Mouse (Mus musculus): Measurements from ENCODE around the gene Ccdc78. TPM values are rescaled to one million over a fixed set of nuclear protein-coding genes. Genes with fewer than 3 reads are reported as not detected.

Gene Ccdc78
- total RNA-seq, 1 experiment = 0.22 TPM

DNA sequence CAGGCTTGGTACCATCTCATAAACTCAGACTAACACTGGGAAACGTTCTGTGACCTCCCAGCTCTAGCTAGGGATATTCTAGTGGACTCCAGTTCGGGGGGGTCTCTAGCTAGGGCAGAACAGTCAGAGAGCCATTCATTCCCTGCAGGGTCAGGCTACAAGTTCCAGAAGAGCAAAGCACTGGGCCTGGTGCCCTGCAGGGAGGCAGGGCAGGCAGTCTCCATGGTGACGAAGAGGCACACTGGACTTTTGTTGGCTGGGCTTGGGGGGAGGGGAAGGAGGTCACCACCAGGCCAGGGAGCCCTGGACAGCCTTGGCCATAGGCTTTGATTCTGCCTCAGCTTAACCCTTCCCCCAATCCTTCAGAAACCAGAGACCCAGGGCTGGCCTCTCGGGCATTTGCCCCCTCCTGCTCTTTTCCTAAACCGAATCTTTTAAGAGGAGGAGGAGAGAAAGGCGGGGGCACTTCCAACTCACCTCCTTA is 9.3 kb downstream of the Ccdc78 start, which contains the start of gene AC134908.4:
Gene AC134908.4, minus strand, starts transcription at position 51 of the 484 bp plus-strand sequence.
- no peak for DNase-seq (ENCODE audit: low read depth, low spot score)
- no peaks in the 10 kb centered on the region for H3K9me3 ChIP-seq (ENCODE audit: control insufficient read depth, insufficient read depth, low read depth, low read length)
- TF ChIP-seq MAFK (IDR thresholded peaks at IDR 0.05; ENCODE audit: insufficient read depth, low read depth, low read length) (no peak), ZNF384 (IDR thresholded peaks at IDR 0.05; ENCODE audit: low read depth, low read length) (no peak), HCFC1 (IDR thresholded peaks at IDR 0.05; ENCODE audit: borderline replicate concordance, insufficient read depth, low read length) (no peak), CHD2 (IDR thresholded peaks at IDR 0.05; ENCODE audit: low read depth, low read length) (no peak), ZC3H11A (IDR thresholded peaks at IDR 0.05; ENCODE audit: borderline replicate concordance, low read depth, low read length) (no peak)
- peaks cover 4% of the 10 kb centered on the region; the same call in 1 of the 2 replicates for H3K36me3 ChIP-seq (ENCODE audit: control insufficient read depth, insufficient read depth, low read length, poor library complexity, severe bottlenecking)
- H3K4me3 ChIP-seq (ENCODE audit: insufficient read depth in 1 of 2, low read depth in 1 of 2, low read length in 2 of 2, poor library complexity in 1 of 2, severe bottlenecking in 1 of 2) = peak within 1 kb of the TSS; percentile 68 to 76
- peaks cover 3 to 10% of the 10 kb centered on the region in 2 experiments; a peak in 2 of 4 replicates for H3K4me1 ChIP-seq (ENCODE audit: control insufficient read depth in 2 of 2, insufficient read depth in 2 of 2, low read length in 2 of 2, poor library complexity in 1 of 2)
- in situ Hi-C loops (cut with MboI; ENCODE audit: low sequenced_read_pairs in 2 of 2, unreplicated experiment in 2 of 2) = no loop called here
- peak within 1 kb of the TSS; percentile 60 for H3K9ac ChIP-seq (ENCODE audit: insufficient read depth, low read depth, low read length, poor library complexity, severe bottlenecking)
- H3K27ac ChIP-seq (ENCODE audit: insufficient read depth, low read depth, low read length, poor library complexity, severe bottlenecking) = no peak within 1 kb of the TSS

DNA sequence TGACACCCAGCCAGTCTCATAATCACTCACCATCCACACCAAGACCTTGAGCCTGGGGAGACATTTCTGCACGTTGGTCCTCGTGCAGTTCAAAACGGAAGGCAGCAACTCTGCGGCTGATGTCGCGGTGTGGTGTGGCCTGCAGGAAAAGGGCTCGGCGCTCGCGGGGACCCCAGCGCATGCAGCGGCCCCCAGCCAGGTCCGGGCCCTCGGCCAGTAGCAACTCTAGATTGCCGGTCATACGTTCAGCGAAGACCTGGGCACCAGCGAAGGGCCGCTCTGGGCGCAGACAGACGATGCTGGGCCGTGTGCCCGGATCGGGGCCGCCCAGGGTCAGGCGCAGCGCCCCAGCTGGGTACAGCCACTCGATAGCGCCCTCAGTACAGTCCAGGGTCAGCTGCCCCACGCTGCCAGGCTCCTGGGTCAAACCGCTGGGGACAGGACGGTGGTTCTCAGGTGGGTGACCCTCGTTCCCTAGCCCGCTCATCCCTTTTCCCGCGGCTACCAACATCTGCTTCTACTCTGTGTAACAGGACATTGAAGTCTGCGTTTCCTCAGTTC is 9.9 kb downstream of the Ccdc78 start:
- peaks cover 3 to 9% of the 10 kb centered on the region in 2 experiments; a peak in 2 of 4 replicates for H3K4me1 ChIP-seq (ENCODE audit: control insufficient read depth in 2 of 2, insufficient read depth in 2 of 2, low read length in 2 of 2, poor library complexity in 1 of 2)
- in situ Hi-C loops (cut with MboI; ENCODE audit: low sequenced_read_pairs in 2 of 2, unreplicated experiment in 2 of 2) = no loop called here
- H3K9me3 ChIP-seq (ENCODE audit: control insufficient read depth, insufficient read depth, low read depth, low read length) = no peaks in the 10 kb centered on the region
- no peak for DNase-seq (ENCODE audit: low read depth, low spot score)
- no peak overlapping the region for H3K27ac ChIP-seq (ENCODE audit: insufficient read depth, low read depth, low read length, poor library complexity, severe bottlenecking)
- H3K36me3 ChIP-seq (ENCODE audit: control insufficient read depth, insufficient read depth, low read length, poor library complexity, severe bottlenecking) = peaks cover 4% of the 10 kb centered on the region; the same call in 1 of the 2 replicates
- TF ChIP-seq CHD2 (IDR thresholded peaks at IDR 0.05; ENCODE audit: low read depth, low read length) (no peak), HCFC1 (IDR thresholded peaks at IDR 0.05; ENCODE audit: borderline replicate concordance, insufficient read depth, low read length) (no peak), ZNF384 (IDR thresholded peaks at IDR 0.05; ENCODE audit: low read depth, low read length) (no peak), MAFK (IDR thresholded peaks at IDR 0.05; ENCODE audit: insufficient read depth, low read depth, low read length) (no peak), ZC3H11A (IDR thresholded peaks at IDR 0.05; ENCODE audit: borderline replicate concordance, low read depth, low read length) (no peak)
- H3K4me3 ChIP-seq (ENCODE audit: insufficient read depth in 1 of 2, low read depth in 1 of 2, low read length in 2 of 2, poor library complexity in 1 of 2, severe bottlenecking in 1 of 2) = peak overlapping the region; percentile 68 to 76
- peak overlapping the region; percentile 60 for H3K9ac ChIP-seq (ENCODE audit: insufficient read depth, low read depth, low read length, poor library complexity, severe bottlenecking)

DNA sequence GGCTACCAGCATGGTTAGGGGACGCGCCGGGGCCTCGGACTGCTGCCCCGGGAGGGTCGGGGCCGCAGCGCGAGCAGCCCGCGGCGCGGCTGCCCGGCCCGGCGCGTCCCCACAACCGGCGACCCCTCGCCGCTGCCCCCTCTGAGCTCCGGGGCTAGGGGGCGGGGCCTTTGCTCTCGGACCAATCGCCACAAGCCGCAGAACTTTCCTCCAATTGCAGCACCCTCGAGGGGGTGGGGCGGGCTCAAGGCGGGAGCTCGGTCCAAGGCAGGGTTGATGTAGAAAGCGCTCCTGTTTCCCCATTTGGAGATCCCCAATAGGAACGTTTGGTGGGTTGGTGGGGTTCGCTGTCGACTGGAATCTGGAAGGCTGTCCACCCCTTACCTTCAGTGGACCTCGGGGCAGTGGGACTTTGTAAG is 10.6 kb downstream of the Ccdc78 start, which contains the start of gene Metrn:
Gene Metrn, minus strand, starts transcription at position 186 of the 419 bp plus-strand sequence.
- TF ChIP-seq CHD2 (IDR thresholded peaks at IDR 0.05; ENCODE audit: low read depth, low read length) (no peak), MAFK (IDR thresholded peaks at IDR 0.05; ENCODE audit: insufficient read depth, low read depth, low read length) (no peak), HCFC1 (IDR thresholded peaks at IDR 0.05; ENCODE audit: borderline replicate concordance, insufficient read depth, low read length) (no peak), ZC3H11A (IDR thresholded peaks at IDR 0.05; ENCODE audit: borderline replicate concordance, low read depth, low read length) (no peak), ZNF384 (IDR thresholded peaks at IDR 0.05; ENCODE audit: low read depth, low read length) (no peak)
- no peak for DNase-seq (ENCODE audit: low read depth, low spot score)
- no peak within 1 kb of the TSS for H3K27ac ChIP-seq (ENCODE audit: insufficient read depth, low read depth, low read length, poor library complexity, severe bottlenecking)
- peak within 1 kb of the TSS; percentile 60 for H3K9ac ChIP-seq (ENCODE audit: insufficient read depth, low read depth, low read length, poor library complexity, severe bottlenecking)
- H3K9me3 ChIP-seq (ENCODE audit: control insufficient read depth, insufficient read depth, low read depth, low read length) = no peaks in the 10 kb centered on the region
- in situ Hi-C loops (cut with MboI; ENCODE audit: low sequenced_read_pairs in 2 of 2, unreplicated experiment in 2 of 2) = no loop called here
- H3K4me3 ChIP-seq (ENCODE audit: insufficient read depth in 1 of 2, low read depth in 1 of 2, low read length in 2 of 2, poor library complexity in 1 of 2, severe bottlenecking in 1 of 2) = peak within 1 kb of the TSS; percentile 68 to 76
- peaks cover 3 to 7% of the 10 kb centered on the region in 2 experiments; a peak in 2 of 4 replicates for H3K4me1 ChIP-seq (ENCODE audit: control insufficient read depth in 2 of 2, insufficient read depth in 2 of 2, low read length in 2 of 2, poor library complexity in 1 of 2)
- peaks cover 4% of the 10 kb centered on the region; the same call in 1 of the 2 replicates for H3K36me3 ChIP-seq (ENCODE audit: control insufficient read depth, insufficient read depth, low read length, poor library complexity, severe bottlenecking)

DNA sequence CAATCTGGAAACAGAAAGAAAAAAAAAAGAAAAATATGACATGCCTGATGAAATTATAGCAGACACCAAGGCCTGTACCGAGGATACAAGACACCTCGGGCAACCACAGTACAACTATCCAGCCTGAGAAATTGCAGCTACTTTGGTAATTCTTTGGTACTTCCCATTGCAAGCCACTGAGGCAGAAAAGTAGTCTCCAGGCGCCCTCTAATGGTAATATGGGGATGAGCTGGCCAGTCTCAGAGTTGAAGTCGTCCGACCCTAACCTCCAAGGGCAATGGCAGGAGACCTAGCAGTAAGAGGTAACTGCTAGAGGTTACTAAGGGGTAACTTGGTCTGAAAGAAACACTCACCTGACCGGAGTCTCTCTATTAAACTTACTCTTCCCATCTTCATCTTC is 14.6 kb downstream of the Ccdc78 start:
- TF ChIP-seq ZC3H11A (IDR thresholded peaks at IDR 0.05; ENCODE audit: borderline replicate concordance, low read depth, low read length) = peak; percentile 97
- no peak for TF ChIP-seq ZNF384 (IDR thresholded peaks at IDR 0.05; ENCODE audit: low read depth, low read length)
- TF ChIP-seq HCFC1 (IDR thresholded peaks at IDR 0.05; ENCODE audit: borderline replicate concordance, insufficient read depth, low read length) = no peak
- TF ChIP-seq CHD2 (IDR thresholded peaks at IDR 0.05; ENCODE audit: low read depth, low read length) = no peak
- TF ChIP-seq MAFK (IDR thresholded peaks at IDR 0.05; ENCODE audit: insufficient read depth, low read depth, low read length) = no peak
- Histone ChIP-seq H3K4me3 (ENCODE audit: insufficient read depth in 1 of 2, low read depth in 1 of 2, low read length in 2 of 2, poor library complexity in 1 of 2, severe bottlenecking in 1 of 2) (no peak overlapping the region), H3K9me3 (ENCODE audit: control insufficient read depth, insufficient read depth, low read depth, low read length) (no peaks in the 10 kb centered on the region), H3K4me1 (ENCODE audit: control insufficient read depth in 2 of 2, insufficient read depth in 2 of 2, low read length in 2 of 2, poor library complexity in 1 of 2) (peaks cover 3% of the 10 kb centered on the region in 2 experiments; a peak in 2 of 4 replicates), H3K9ac (ENCODE audit: insufficient read depth, low read depth, low read length, poor library complexity, severe bottlenecking) (no peak overlapping the region), H3K36me3 (ENCODE audit: control insufficient read depth, insufficient read depth, low read length, poor library complexity, severe bottlenecking) (no peaks in the 10 kb centered on the region), H3K27ac (ENCODE audit: insufficient read depth, low read depth, low read length, poor library complexity, severe bottlenecking) (no peak overlapping the region)
- in situ Hi-C loops (cut with MboI; ENCODE audit: low sequenced_read_pairs in 2 of 2, unreplicated experiment in 2 of 2) = no loop called here
- DNase-seq (ENCODE audit: low read depth, low spot score) = no peak

Data from ES-E14 (cell line).